Mouse (Mus musculus): ENCODE measurements around the gene Fam78a. TPM values are rescaled to one million over a fixed set of nuclear protein-coding genes. Genes with fewer than 3 reads are reported as not detected.
A peak's percentile ranks its signal among the peaks of the same experiment; 100 is the strongest.

The Fam78a gene
- polyA plus RNA-seq, 1 experiment from 2014 or later: 0.46 TPM

DNA sequence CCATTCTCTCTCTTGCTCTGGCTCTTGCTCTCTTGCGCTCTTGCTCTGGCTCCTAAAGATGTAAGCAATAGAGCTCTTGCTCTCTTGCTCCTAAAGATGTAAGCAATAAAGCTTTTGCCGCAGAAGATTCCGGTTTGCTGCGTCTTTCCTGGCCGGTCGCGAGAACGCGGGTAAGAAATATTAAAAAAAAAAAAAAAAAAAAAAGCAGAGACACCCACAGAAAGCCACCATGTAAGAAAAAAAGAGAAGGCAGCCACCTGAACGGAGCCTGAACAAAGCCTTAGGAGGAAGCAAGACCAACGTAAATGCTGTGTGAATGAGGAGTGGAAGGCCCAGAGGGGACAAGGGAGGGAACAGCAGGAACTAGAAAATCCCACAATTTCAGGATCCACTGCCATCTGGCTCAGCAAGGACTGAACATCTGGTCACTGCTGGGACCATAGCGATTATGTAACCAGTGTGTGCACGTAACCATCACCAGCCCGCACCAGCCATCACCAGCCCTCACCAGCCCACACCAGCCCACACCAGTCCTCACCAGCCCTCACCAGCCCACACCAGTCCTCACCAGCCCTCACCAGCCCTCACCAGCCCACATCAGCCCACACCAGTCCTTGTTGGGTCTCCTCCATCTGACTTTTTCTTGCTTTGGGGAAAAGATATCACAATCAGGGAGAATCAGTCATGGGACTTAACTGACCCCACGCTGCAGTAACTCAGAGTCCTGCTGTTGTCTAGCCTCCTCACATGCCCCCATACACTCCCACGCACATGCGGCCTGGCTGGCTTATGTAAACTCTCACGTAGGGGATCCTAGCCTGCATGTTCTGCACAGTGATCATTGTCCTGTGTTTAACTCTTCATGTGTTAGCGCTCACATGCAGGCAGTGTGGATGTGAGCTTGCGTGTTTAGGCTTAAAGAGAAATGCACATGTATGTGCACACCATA lies 35.4 kb upstream of the Fam78a start:
- no peak overlapping the region for H3K27ac ChIP-seq (replicated peaks)
- no peaks in the 10 kb centered on the region for H3K36me3 ChIP-seq
- WGBS: 90% methylated on average over 20 of the region's 20 CpGs
- no peak for ATAC-seq (replicated peaks)
- H3K4me1 ChIP-seq: no peaks in the 10 kb centered on the region
- H3K27me3 ChIP-seq: no peaks in the 10 kb centered on the region
- no peak overlapping the region for H3K9ac ChIP-seq (replicated peaks)
- H3K4me2 ChIP-seq (replicated peaks): no peak overlapping the region
- no peak overlapping the region for H3K4me3 ChIP-seq
- H3K9me3 ChIP-seq: no peaks in the 10 kb centered on the region

DNA sequence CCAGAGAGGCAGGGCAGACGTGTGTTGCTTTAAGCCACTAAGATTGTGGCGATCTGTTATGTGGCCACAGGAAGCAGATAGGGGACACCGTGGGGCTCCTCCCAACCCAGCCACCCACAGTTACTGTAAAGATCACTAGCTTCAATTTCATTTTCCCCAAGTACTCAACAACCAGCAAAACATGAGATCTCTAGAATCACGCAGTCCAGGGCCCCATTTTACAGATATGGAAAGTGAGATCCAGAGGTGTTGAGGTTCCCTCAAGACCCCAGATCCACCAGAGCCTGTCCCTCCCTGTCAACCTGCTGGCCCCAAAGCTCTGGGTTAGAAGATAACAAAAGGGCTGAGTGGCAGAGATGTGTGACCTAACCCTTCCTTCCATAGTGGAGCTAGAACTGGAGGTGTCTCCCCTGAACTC lies 31.2 kb upstream of the Fam78a start:
- no peak for ATAC-seq (replicated peaks)
- 95% methylated on average over 4 of the region's 4 CpGs for WGBS
- H3K4me1 ChIP-seq: no peaks in the 10 kb centered on the region

DNA sequence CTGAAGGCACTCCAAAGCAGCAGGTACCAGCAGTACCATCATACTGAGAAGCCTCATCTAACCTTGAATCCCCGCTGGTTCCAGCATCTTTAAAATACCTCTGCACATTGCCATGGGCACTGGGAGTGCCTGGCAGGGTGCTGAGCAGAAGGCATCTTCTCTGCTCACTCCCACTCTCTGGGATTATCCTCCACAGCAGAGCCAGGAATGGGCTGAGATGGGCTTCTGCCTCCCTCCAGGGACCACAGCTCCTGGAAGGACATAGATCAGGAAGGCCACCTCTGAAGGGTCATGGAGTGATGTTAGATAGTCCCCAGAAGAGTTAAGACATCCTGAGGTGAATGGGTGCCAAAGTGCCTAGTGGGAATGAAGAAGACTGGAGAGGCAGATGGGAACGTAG lies 27.9 kb upstream of the Fam78a start:
- 74% methylated on average over 2 of the region's 2 CpGs for WGBS
- no peaks in the 10 kb centered on the region for H3K9me3 ChIP-seq
- no peak overlapping the region for H3K4me3 ChIP-seq
- peaks cover 7% of the 10 kb centered on the region; the same call in 1 of the 2 replicates for H3K36me3 ChIP-seq
- H3K27ac ChIP-seq (replicated peaks): no peak overlapping the region
- no peak overlapping the region for H3K9ac ChIP-seq (replicated peaks)
- no peak overlapping the region for H3K4me2 ChIP-seq (replicated peaks)
- no peaks in the 10 kb centered on the region for H3K27me3 ChIP-seq
- H3K4me1 ChIP-seq: no peaks in the 10 kb centered on the region
- no peak for ATAC-seq (replicated peaks)

More for the DNA sequence above, 31.2 kb upstream of the Fam78a start:
- Histone ChIP-seq H3K9ac (replicated peaks) (no peak overlapping the region), H3K27ac (replicated peaks) (no peak overlapping the region), H3K4me3 (no peak overlapping the region), H3K36me3 (no peaks in the 10 kb centered on the region; the same call in 1 of the 2 replicates), H3K4me2 (replicated peaks) (no peak overlapping the region), H3K9me3 (no peaks in the 10 kb centered on the region), H3K27me3 (no peaks in the 10 kb centered on the region)

DNA sequence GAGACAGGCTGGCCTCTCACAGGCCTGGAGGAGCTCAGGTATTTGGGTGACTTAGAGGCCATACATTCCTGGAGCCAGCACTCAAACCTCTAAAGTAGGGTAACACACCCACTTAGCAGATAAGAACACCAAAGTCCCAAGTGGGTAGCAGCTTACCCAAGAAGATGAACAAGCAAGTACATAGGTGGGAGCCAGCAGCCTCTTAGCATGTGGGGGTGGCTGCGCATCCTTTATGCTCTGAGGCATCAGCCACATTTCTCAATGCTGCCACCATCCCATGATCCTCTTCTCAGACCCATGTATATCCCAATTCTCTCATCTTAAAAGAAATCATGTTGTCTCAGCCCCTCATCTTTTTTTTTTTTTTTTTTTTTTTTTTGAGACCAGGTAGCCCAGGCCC lies 26.6 kb upstream of the Fam78a start:
- Histone ChIP-seq H3K9ac (replicated peaks) (no peak overlapping the region), H3K9me3 (no peaks in the 10 kb centered on the region), H3K4me2 (replicated peaks) (no peak overlapping the region), H3K36me3 (peaks cover 7% of the 10 kb centered on the region; the same call in 1 of the 2 replicates), H3K4me3 (no peak overlapping the region), H3K4me1 (no peaks in the 10 kb centered on the region), H3K27ac (replicated peaks) (no peak overlapping the region), H3K27me3 (no peaks in the 10 kb centered on the region)
- no peak for ATAC-seq (replicated peaks)
- WGBS: 96% methylated on average over 1 of the region's 1 CpGs

DNA sequence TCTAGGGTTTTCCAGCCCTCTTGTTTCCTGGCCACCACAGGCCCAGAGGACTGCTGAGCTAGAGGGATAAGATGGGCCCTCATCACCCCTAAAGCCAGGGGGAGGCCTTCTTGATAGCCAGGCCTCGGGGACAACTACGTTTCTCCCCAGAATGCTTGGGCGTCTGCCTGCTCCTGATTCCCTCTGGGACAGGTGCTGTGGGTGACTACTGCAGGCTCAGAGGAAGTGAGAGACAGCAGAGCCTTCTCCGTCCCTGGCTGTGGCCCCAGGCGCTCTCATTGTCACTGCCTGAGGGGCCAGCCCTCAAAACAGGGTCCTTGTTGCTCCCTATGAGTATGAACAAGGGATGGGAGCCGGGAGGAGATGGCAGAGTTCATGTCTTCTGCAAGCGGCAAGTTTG lies 21.3 kb upstream of the Fam78a start:
- H3K4me2 ChIP-seq (replicated peaks): no peak overlapping the region
- H3K4me1 ChIP-seq: no peaks in the 10 kb centered on the region
- ATAC-seq (replicated peaks): no peak
- WGBS: 91% methylated on average over 7 of the region's 7 CpGs
- H3K9me3 ChIP-seq: no peaks in the 10 kb centered on the region
- no peaks in the 10 kb centered on the region for H3K27me3 ChIP-seq
- no peak overlapping the region for H3K9ac ChIP-seq (replicated peaks)
- 0 out of 2 replicates have a peak, but pooled peaks cover 7% of the 10 kb centered on the region for H3K36me3 ChIP-seq
- no peak overlapping the region for H3K4me3 ChIP-seq
- no peak overlapping the region for H3K27ac ChIP-seq (replicated peaks)

DNA sequence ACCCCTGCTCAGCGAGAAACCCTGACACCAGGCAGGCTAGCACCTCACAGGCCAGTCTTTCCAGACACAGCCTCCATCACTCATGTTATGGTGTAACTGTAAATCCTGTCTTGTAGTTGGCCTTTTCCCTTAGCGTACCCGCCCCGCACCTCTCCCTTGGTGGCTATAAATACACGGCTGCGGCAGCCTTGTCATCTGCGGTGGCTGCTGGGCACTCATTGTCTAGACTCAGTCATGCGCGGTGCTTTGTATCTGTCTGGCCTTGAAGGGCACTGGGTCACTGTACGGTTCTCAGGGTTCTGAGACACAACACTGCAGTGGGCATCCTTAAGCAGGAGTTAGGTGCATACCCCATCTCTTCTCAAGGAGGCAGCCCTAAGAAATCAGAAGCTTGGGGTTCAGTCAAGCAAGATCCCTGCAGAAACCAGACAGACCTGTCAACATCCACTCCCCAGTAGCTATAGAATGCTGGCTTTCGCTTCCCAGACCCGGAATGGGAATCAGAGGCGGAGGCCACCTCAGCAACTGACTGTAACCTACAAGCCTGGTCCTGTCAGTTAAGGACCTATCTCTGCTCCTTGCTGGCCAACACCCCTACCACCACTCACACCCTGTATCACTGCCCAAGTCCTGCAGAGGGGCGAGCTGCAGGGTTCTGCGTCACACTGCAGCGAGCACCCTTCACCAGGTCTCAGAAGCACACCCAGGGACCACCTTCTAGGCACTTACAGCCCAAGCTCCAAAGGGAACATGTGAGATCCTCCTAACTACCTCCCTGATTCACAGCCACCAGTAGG lies 20.7 kb upstream of the Fam78a start:
- H3K9ac ChIP-seq (replicated peaks): no peak overlapping the region
- H3K4me3 ChIP-seq: no peak overlapping the region
- H3K9me3 ChIP-seq: no peaks in the 10 kb centered on the region
- WGBS: 57% methylated on average over 16 of the region's 16 CpGs
- 0 out of 2 replicates have a peak, but pooled peaks cover 4% of the 10 kb centered on the region for H3K36me3 ChIP-seq
- ATAC-seq (replicated peaks): no peak
- H3K4me1 ChIP-seq: no peaks in the 10 kb centered on the region
- H3K27me3 ChIP-seq: no peaks in the 10 kb centered on the region
- H3K27ac ChIP-seq (replicated peaks): no peak overlapping the region
- no peak overlapping the region for H3K4me2 ChIP-seq (replicated peaks)

DNA sequence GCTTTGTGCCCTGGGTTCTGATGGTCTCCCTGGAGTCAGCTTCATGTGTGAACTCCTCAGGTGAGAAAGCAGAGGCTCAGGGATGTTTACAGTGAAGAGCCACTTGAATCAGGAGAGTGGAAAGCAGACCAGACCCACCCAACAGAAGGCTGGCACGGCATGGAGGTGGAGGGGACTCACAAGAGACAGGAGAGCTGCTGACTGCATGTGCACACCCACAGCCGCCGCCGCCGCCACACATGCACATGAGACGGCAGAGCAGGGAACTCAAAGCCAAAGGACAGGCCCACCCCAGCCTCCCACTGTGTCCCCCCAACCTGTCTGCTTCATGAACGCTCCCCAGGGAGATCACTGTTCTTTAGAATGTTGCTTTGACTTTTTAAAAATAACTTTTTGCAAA lies 19.5 kb upstream of the Fam78a start:
- H3K27ac ChIP-seq (replicated peaks): no peak overlapping the region
- no peaks in the 10 kb centered on the region for H3K4me1 ChIP-seq
- H3K9ac ChIP-seq (replicated peaks): no peak overlapping the region
- no peaks in the 10 kb centered on the region for H3K27me3 ChIP-seq
- WGBS: 84% methylated on average over 7 of the region's 7 CpGs
- no peak overlapping the region for H3K4me3 ChIP-seq
- no peaks in the 10 kb centered on the region for H3K9me3 ChIP-seq
- H3K4me2 ChIP-seq (replicated peaks): no peak overlapping the region
- ATAC-seq (replicated peaks): no peak
- H3K36me3 ChIP-seq: no peaks in the 10 kb centered on the region; the same call in 1 of the 2 replicates

DNA sequence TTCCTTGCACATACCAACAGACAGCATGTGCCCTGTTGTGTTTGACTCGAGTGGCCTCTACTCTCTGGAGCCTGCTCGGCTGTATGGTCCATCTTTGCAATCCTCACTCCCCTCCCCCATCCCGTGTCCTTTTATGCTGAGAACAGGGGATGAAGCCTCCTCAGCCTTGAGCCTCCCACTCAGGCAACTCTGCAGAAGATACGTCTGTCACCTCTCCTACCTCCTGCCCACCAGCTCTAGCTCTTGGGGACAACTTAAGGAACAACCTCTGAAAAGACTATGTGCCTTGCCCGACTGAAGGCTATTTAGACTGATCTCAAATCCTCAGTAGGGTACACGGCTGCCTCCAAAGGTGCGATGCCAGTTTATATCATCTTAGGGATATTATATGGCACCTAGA lies 18.9 kb upstream of the Fam78a start:
- Histone ChIP-seq H3K9ac (replicated peaks) (no peak overlapping the region), H3K4me3 (no peak overlapping the region), H3K4me1 (no peaks in the 10 kb centered on the region), H3K9me3 (no peaks in the 10 kb centered on the region), H3K4me2 (replicated peaks) (no peak overlapping the region), H3K27me3 (no peaks in the 10 kb centered on the region), H3K36me3 (no peaks in the 10 kb centered on the region; the same call in 1 of the 2 replicates), H3K27ac (replicated peaks) (no peak overlapping the region)
- WGBS: 75% methylated on average over 7 of the region's 7 CpGs
- no peak for ATAC-seq (replicated peaks)

DNA sequence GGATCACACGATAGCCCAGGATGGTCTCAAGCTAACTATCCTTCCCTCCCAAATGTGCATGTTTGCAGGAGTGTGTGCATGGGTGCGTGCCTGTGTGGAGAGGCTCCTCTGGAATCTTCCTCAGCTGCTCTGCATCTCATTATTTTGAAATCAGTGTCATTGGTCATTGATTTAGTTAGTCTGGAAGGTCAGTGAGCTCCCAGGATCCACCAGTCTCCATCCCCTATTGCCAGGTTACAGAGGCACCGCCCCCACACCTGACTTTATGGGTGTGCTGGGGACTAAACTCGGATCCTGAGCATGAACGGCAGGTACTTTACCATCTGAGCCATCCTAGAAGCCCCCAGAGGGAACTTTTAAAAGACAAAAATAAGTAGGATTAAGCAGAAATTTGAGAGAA lies 18.3 kb upstream of the Fam78a start:
- H3K9ac ChIP-seq (replicated peaks): no peak overlapping the region
- 60% methylated on average over 5 of the region's 5 CpGs for WGBS
- no peak overlapping the region for H3K27ac ChIP-seq (replicated peaks)
- H3K36me3 ChIP-seq: no peaks in the 10 kb centered on the region; the same call in 1 of the 2 replicates
- H3K4me3 ChIP-seq: no peak overlapping the region
- ATAC-seq (replicated peaks): no peak
- H3K4me2 ChIP-seq (replicated peaks): no peak overlapping the region
- H3K27me3 ChIP-seq: no peaks in the 10 kb centered on the region
- no peaks in the 10 kb centered on the region for H3K9me3 ChIP-seq
- no peaks in the 10 kb centered on the region for H3K4me1 ChIP-seq

DNA sequence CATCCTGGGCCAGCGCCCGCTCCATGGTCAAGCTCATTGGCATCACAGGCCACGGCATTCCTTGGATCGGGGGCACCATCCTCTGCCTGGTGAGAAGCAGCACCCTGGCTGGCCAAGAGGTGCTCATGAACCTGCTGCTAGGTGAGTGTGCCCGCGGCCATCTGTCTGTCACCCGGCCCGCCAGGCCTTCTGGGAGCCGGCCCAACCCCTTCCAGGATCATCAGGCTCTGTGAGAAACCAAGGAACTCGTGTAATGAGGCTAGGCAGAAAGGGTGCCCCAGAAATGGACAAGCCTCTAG lies 11.4 kb upstream of the Fam78a start:
- Histone ChIP-seq H3K27ac (replicated peaks) (peak overlapping the region; percentile 60; the same call in 1 of the 2 replicates), H3K9ac (replicated peaks) (peak overlapping the region; percentile 58), H3K9me3 (no peaks in the 10 kb centered on the region), H3K36me3 (no peaks in the 10 kb centered on the region; the same call in 1 of the 2 replicates), H3K27me3 (no peaks in the 10 kb centered on the region), H3K4me3 (peak overlapping the region; percentile 44), H3K4me2 (replicated peaks) (peak overlapping the region; percentile 67), H3K4me1 (peaks cover 18% of the 10 kb centered on the region)
- WGBS: 86% methylated on average over 10 of the region's 10 CpGs
- 0 out of 2 replicates have a peak, but pooled peaks have one; percentile 1 for ATAC-seq (replicated peaks)

DNA sequence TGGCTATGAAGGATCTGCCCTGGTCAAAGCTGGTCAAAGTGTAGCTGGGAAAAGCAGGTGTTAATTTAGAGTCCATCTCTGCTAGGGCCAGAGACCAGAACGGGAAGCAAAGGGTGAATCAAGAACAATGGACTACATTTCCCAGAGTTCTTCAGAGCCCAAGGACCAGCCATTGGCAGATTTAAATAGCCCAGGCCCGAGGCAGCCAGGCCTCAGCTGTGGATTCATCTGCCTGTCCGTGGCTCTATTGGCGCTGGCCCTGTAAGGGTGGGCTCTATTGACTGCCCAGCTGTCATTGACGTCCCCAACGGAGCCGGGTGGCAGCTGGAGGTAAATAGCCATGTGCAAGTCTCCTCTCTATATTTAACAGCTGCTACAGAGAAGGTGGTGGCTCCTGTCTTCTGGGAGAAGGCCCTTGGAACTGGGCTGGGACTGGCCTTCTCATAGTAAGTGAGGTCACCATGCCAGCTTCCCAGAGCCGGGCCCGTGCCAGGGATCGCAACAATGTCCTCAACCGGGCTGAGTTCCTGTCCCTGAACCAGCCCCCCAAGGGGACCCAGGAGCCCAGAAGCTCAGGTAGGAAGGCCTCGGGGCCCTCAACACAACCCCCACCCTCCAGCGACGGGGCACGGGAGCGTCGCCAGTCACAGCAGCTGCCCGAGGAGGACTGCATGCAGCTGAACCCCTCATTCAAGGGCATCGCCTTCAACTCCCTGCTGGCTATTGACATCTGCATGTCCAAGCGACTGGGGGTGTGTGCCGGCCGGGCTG lies 10.9 kb upstream of the Fam78a start, which contains the start of gene Plpp7:
TSS of gene Plpp7 (plus strand) at position 178 of the 771 bp plus-strand sequence.
- peak within 1 kb of the TSS; percentile 67 for H3K4me2 ChIP-seq (replicated peaks)
- H3K9me3 ChIP-seq: no peaks in the 10 kb centered on the region
- peak; percentile 94 for ATAC-seq (replicated peaks)
- H3K36me3 ChIP-seq: no peaks in the 10 kb centered on the region; the same call in 1 of the 2 replicates
- peak within 1 kb of the TSS; percentile 60 for H3K27ac ChIP-seq (replicated peaks)
- H3K9ac ChIP-seq (replicated peaks): peak within 1 kb of the TSS; percentile 58
- no peaks in the 10 kb centered on the region for H3K27me3 ChIP-seq
- peak within 1 kb of the TSS; percentile 44 for H3K4me3 ChIP-seq
- H3K4me1 ChIP-seq: peaks cover 18% of the 10 kb centered on the region
- 48% methylated on average over 22 of the region's 22 CpGs for WGBS

Measured in forebrain, embryonic 15.5 days (tissue).